Mouse (Mus musculus) forebrain, embryonic 16.5 days (tissue): ENCODE data around the gene Rpl3. TPM values are rescaled to one million over a fixed set of nuclear protein-coding genes. Genes with fewer than 3 reads are reported as not detected.
"Not testable (repeated sequence)": the region's sequence is repeated elsewhere in the genome, so short reads cannot be mapped to it uniquely, and the experiment has no call there.

Experiments used
- ATAC-seq: fragments of 200-750 bp; cut with Nextera tagmentation; 2 replicates; pipeline ENCODE4 v1.8.0; 2017; ENCODE audit warnings: mild to moderate bottlenecking, moderate library complexity
- H3K27ac ChIP-seq: fragments of 300-500 bp; sonication (generic); 2 replicates; pipeline ENCODE4 v1.5.1; 2014; ENCODE audit warnings: low read length, control low read depth
- H3K27me3 ChIP-seq: fragments of 300-500 bp; sonication (generic); replicated peaks from 2 replicates; pipeline ENCODE4 v1.6.1; 2014; ENCODE audit warnings: low read length; ENCODE audit not compliant: control insufficient read depth, insufficient read depth
- H3K36me3 ChIP-seq: fragments of 300-500 bp; sonication (generic); 2 replicates; pipeline ENCODE4 v1.6.1; 2014; ENCODE audit not compliant: control insufficient read depth, insufficient read depth
- H3K4me1 ChIP-seq: fragments of 300-500 bp; sonication (generic); replicated peaks from 2 replicates; pipeline ENCODE4 v1.6.1; 2014; ENCODE audit warnings: low read length; ENCODE audit not compliant: control insufficient read depth, insufficient read depth
- H3K4me2 ChIP-seq: fragments of 300-500 bp; sonication (generic); 2 replicates; pipeline ENCODE4 v1.6.1; 2014; ENCODE audit warnings: mild to moderate bottlenecking, low read length, control low read depth
- H3K4me3 ChIP-seq: fragments of 300-500 bp; sonication (generic); replicated peaks from 2 replicates; pipeline ENCODE4 v1.5.1; 2014; ENCODE audit warnings: mild to moderate bottlenecking, low read length, control low read depth
- H3K9ac ChIP-seq: fragments of 300-500 bp; sonication (generic); replicated peaks from 2 replicates; pipeline ENCODE4 v1.6.1; 2014; ENCODE audit warnings: low read depth, low read length, control low read depth
- H3K9me3 ChIP-seq: fragments of 300-500 bp; sonication (generic); 2 replicates; pipeline ENCODE4 v1.6.1; 2016; ENCODE audit warnings: low read length; ENCODE audit not compliant: control insufficient read depth
- WGBS: fragments of 180-500 bp; shearing (Covaris S2); extraction: QIAGEN DNeasy Blood & Tissue Kit; methylation state at CpG from one replicate; pipeline ENCODE4 v1.1.7; 2014; 5-methylcytosine and 5-hydroxymethylcytosine counted together
- polyA plus RNA-seq: library from polyadenylated mRNA; unstranded; fragments of >200 nt; fragmentation: Nextera tagmentation; extraction: Ambion mirVana; gene quantifications from 2 replicates; pipeline ENCODE4 v1.2.1, GENCODE M21; 2015

Rpl3 gene
- polyA plus RNA-seq, 1 experiment from 2014 or later, result 605 TPM

- WGBS, result under 1% methylated on average over 59 of the region's 59 CpGs
These were observed 41.4 kb upstream of the Rpl3 start, which contains the start of gene Tab1 for GRCm38 (mm10) chr15:80132993-80133586. TSS of gene Tab1 (plus strand) at chr15:80133127.

DNA sequence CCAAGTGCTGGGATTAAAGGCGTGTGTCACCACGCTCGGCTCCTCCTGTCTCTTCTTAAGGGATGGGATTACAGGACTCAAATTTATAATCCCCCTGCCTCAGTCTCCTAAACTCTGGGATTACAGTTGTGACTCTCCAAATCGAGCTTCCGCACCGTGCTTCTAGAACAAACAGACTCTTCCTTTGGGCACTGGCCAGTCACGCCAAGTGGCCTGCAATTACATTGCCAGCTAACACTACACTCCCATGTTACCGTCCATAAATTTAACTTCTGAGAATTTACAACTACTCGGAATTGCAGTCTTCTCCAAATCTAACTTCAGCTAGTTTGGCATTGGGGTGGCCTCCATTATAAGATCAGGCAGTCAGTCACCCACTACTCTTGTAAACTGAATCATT is 40.8 kb upstream of the Rpl3 start:
- Histone ChIP-seq H3K4me1 (peaks cover 16% of the 10 kb centered on the region), H3K27ac (no peak overlapping the region), H3K9ac (no peak overlapping the region), H3K4me3 (peak overlapping the region; percentile 64; the same call in 1 of the 2 replicates), H3K4me2 (peak overlapping the region; percentile 39), H3K27me3 (no peaks in the 10 kb centered on the region), H3K36me3 (no peaks in the 10 kb centered on the region; the same call in 1 of the 2 replicates), H3K9me3 (no peaks in the 10 kb centered on the region)
- ATAC-seq, result no peak
- 81% methylated on average over 9 of the region's 9 CpGs for WGBS

More at GRCm38 (mm10) chr15:80132993-80133586, 41.4 kb upstream of the Rpl3 start, which contains the start of gene Tab1:
- no peaks in the 10 kb centered on the region; the same call in 1 of the 2 replicates for H3K36me3 ChIP-seq
- H3K4me3 ChIP-seq, result peak within 1 kb of the TSS; percentile 64
- peaks cover 20% of the 10 kb centered on the region for H3K4me1 ChIP-seq
- peak within 1 kb of the TSS; percentile 80 for H3K4me2 ChIP-seq
- ATAC-seq, result peak; percentile 96
- peak within 1 kb of the TSS; percentile 87 for H3K9ac ChIP-seq
- H3K27me3 ChIP-seq, result no peaks in the 10 kb centered on the region
- H3K27ac ChIP-seq, result peak within 1 kb of the TSS; percentile 97
- no peaks in the 10 kb centered on the region for H3K9me3 ChIP-seq

DNA sequence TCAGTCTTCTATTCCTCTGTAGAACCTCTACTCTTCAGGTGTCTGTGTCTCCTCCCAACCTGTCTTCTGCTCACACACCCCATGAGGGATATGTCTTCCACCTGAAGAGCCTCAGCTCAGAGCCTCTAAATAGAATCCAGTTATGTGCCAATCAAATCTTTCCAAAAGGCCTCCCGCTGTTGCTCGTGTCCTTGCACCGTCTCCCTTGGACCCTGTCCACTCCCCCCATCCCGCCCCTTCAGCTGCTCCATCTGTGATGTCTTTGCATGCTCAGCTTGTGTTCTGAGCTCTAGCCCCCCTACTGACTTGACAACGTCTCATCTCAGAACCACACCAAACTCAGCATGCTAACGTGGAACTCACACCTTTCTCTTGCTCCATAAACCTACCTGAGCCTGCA is 39.8 kb upstream of the Rpl3 start:
- Histone ChIP-seq H3K36me3 (no peaks in the 10 kb centered on the region), H3K27ac (no peak overlapping the region), H3K4me3 (no peak overlapping the region), H3K4me2 (no peak overlapping the region), H3K9ac (no peak overlapping the region), H3K27me3 (no peaks in the 10 kb centered on the region), H3K4me1 (peaks cover 16% of the 10 kb centered on the region), H3K9me3 (no peaks in the 10 kb centered on the region)
- ATAC-seq, result no peak
- WGBS, result 75% methylated on average over 6 of the region's 6 CpGs

GRCm38 (mm10) chr15:80130689-80131088 is 39.0 kb upstream of the Rpl3 start:
- H3K27ac ChIP-seq, result no peak overlapping the region
- H3K4me1 ChIP-seq, result peaks cover 16% of the 10 kb centered on the region
- H3K36me3 ChIP-seq, result no peaks in the 10 kb centered on the region
- no peak overlapping the region for H3K4me3 ChIP-seq
- no peaks in the 10 kb centered on the region for H3K9me3 ChIP-seq
- H3K9ac ChIP-seq, result no peak overlapping the region
- no peaks in the 10 kb centered on the region for H3K27me3 ChIP-seq
- no peak overlapping the region for H3K4me2 ChIP-seq
- no peak for ATAC-seq
- 98% methylated on average over 5 of the region's 5 CpGs for WGBS

DNA sequence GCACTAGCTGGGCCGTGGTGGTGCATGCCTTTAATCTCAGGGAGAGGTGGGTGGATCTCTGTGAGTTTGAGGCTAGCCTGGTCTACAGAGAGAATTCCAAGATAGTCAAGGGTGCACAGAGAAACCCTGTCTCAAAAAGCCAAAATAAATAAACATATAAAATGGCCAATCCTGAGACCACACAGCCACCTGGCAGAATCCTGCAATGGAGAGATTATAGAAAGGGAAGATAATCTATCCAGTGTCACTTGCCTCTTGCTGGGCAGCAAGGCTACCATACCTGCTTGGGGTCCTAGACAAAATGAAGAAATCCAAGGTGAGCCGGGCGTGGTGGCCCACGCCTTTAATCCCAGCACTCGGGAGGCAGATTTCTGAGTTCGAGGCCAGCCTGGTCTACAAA is 38.3 kb upstream of the Rpl3 start:
- H3K9me3 ChIP-seq, result no peaks in the 10 kb centered on the region
- H3K4me3 ChIP-seq, result no peak overlapping the region
- no peak overlapping the region for H3K4me2 ChIP-seq
- peaks cover 16% of the 10 kb centered on the region for H3K4me1 ChIP-seq
- no peaks in the 10 kb centered on the region for H3K36me3 ChIP-seq
- ATAC-seq, result no peak
- no peak overlapping the region for H3K9ac ChIP-seq
- no peaks in the 10 kb centered on the region for H3K27me3 ChIP-seq
- WGBS, result 91% methylated on average over 6 of the region's 6 CpGs
- no peak overlapping the region for H3K27ac ChIP-seq

DNA sequence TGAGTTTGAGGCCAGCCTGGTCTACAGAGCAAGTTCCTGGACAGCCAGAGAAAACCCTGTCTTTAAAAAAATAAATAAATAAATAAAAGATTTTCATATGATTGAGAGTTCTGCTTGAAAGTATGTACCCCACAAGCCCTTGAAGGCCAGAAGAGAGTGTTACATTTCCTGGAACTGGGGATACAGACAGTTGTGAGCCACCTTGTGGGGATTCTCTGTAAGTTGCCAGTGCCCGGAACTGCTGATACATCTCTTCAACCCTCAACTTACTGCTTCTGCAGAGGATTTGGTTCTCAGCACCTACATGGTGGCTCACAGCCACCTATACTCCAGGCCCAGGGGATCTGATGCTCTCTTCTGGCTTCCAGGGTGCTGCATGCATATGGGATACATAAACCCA is 35.5 kb upstream of the Rpl3 start:
- Histone ChIP-seq H3K27me3 (no peaks in the 10 kb centered on the region), H3K9me3 (no peaks in the 10 kb centered on the region), H3K9ac (no peak overlapping the region), H3K36me3 (no peaks in the 10 kb centered on the region), H3K4me2 (no peak overlapping the region), H3K4me1 (no peaks in the 10 kb centered on the region), H3K4me3 (no peak overlapping the region), H3K27ac (no peak overlapping the region)
- WGBS, result 58% methylated on average over 1 of the region's 1 CpGs
- ATAC-seq, result no peak

DNA sequence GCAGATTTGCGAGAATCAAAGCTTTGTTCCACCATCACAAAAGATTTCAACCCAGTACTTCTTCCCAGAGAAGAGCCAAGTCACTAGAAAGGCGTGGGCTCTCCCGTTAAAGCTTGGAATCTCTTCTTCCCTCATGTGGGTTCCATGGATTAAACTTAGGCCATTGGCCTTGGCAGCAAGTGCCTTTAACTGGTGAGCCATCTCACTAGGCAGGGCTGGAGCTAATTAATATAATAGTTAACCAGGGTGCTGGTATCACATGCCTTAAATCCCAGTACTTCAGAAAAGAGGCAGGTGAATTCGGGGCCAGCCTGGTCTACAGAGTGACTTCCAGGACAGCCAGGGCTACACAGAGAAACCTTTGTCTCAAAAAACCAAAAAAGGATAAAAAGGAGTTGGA is 33.0 kb upstream of the Rpl3 start:
- H3K9me3 ChIP-seq, result no peaks in the 10 kb centered on the region
- H3K27me3 ChIP-seq, result no peaks in the 10 kb centered on the region
- H3K4me3 ChIP-seq, result no peak overlapping the region
- no peak overlapping the region for H3K4me2 ChIP-seq
- H3K4me1 ChIP-seq, result no peaks in the 10 kb centered on the region
- WGBS, result 81% methylated on average over 4 of the region's 4 CpGs
- no peak for ATAC-seq
- H3K36me3 ChIP-seq, result no peaks in the 10 kb centered on the region
- H3K27ac ChIP-seq, result no peak overlapping the region
- H3K9ac ChIP-seq, result no peak overlapping the region

DNA sequence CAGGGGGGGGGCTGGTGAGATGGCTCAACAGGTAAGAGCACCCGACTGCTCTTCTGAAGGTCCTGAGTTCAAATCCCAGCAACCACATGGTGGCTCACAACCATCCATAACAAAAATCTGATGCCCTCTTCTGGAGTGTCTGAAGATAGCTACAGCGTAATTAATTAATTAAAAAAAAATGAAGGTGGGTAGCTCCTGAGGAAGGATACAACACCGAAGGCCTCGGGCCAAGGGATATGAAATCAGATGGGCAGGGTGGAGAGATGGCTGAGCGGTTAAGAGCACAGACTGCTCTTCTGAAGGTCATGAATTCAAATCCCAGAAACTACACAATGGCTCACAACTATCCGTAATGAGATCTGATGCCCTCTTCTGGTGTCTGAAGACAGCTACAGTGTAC is 30.8 kb upstream of the Rpl3 start:
- 93% methylated on average over 6 of the region's 6 CpGs for WGBS
- H3K36me3 ChIP-seq, H3K4me1 ChIP-seq, ATAC-seq, H3K27me3 ChIP-seq, H3K27ac ChIP-seq, H3K4me3 ChIP-seq, H3K9me3 ChIP-seq, H3K4me2 ChIP-seq, H3K9ac ChIP-seq: not testable (repeated sequence)

- Histone ChIP-seq H3K27ac (no peak overlapping the region), H3K4me1 (no peaks in the 10 kb centered on the region), H3K9ac (no peak overlapping the region), H3K4me3 (no peak overlapping the region), H3K9me3 (no peaks in the 10 kb centered on the region), H3K4me2 (no peak overlapping the region), H3K27me3 (no peaks in the 10 kb centered on the region), H3K36me3 (no peaks in the 10 kb centered on the region)
- no peak for ATAC-seq
- 81% methylated on average over 9 of the region's 9 CpGs for WGBS
These were observed 30.2 kb upstream of the Rpl3 start for GRCm38 (mm10) chr15:80121721-80122325.
